Mouse (Mus musculus) gastrocnemius, adult 2 months (tissue): ENCODE data around the gene Nr6a1. TPM values are rescaled to one million over a fixed set of nuclear protein-coding genes. Genes with fewer than 3 reads are reported as not detected.

Source experiments
- DNase-seq: peaks from one replicate; pipeline ENCODE4 v3.0.0; 2022
- H3K27ac ChIP-seq: fragments of 200-600 bp; 2 replicates; pipeline ENCODE4 v1.8.1; 2022; ENCODE audit warnings: mild to moderate bottlenecking
- H3K4me3 ChIP-seq: fragments of 200-600 bp; 2 replicates; pipeline ENCODE4 v1.8.1; 2022; ENCODE audit warnings: mild to moderate bottlenecking, moderate library complexity
- CTCF ChIP-seq: fragments of 200-600 bp; IDR thresholded peaks from 2 replicates; pipeline ENCODE4 v1.8.1; 2022; ENCODE audit warnings: antibody characterized with exemption, mild to moderate bottlenecking, moderate library complexity
- intact Hi-C: fragments of 180-260 bp; cut with DNase I; formaldehyde crosslinking; loops from one replicate; pipeline ENCODE4 v1.15.1; 2025
- total RNA-seq, 2 experiments: library from RNA; stranded (reverse); gene quantifications; 2 replicates each; pipeline ENCODE4 v1.2.3; 2021

The Nr6a1 gene
- total RNA-seq, 2 experiments from 2014 or later, result 3.4 to 4.8 TPM

DNA sequence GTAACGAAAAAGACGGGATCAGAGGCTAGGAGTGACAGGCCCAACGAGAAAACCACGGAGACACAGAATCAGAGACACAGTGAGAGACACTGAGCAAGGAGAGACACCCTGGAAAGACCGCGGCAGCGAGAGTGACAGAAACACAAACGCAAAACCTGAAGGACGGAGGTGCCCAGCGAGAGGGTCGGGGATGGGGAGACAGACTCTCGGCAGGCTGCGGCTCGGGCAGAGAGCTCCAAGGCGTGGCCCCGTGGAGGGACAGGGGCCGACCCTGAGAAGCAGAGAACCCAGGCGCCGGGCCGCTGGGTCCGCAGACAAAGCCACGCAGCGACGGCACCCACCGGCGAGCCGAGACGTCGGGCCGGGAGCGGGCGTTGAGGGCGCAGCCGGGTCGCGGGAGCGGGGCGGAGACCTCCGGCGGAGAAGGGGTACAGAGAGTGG is 216.0 kb downstream of the Nr6a1 start:
- peak overlapping the region; percentile 50 for H3K4me3 ChIP-seq
- no peak overlapping the region for H3K27ac ChIP-seq
- intact Hi-C loops, result no loop called here
- no peak for DNase-seq
- TF ChIP-seq CTCF, result no peak

- H3K4me3 ChIP-seq, result peak overlapping the region; percentile 41
- intact Hi-C loops, result no loop called here
- DNase-seq, result peak; percentile 31
- no peak overlapping the region for H3K27ac ChIP-seq
- TF ChIP-seq CTCF, result no peak
Observed at GRCm38 (mm10) chr2:38710304-38711241, 216.9 kb downstream of the Nr6a1 start.

DNA sequence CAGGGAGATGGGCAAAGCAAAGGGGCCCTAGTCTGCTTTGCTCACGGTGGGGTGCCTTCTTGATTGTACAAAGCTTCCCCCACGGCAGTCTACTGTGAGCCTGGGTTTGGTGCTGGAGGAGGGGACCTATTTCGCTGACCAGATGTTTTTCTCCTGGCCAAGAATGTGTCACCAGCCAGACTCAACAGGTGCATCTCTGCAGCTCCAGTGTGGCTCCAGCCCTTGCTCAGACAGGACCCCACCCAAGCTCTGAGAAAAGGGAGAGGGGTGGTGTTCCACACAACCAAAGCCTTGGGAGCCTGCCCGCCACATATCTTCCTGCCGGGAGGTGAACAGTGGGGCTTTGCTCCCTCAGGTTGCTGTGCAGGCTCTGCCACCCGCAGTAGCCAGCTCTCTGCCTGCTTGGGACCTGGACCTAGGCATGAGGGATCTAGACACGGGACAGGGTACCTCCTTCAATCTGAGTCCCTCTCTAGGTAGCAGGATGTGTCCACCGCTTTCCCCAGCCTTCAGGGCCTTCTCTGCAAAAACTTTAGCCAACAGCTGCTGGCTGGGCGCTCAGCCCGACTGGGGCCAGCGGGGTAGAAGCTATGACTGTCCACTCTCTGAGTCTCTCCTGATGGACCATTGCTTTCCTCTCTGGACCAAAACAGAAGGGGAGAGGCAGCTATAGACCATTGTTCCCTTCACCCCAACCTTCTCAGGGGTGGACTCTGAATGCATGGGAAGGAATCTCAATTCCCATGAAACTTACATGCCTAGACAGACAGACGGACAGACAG is 218.4 kb downstream of the Nr6a1 start:
- Histone ChIP-seq H3K4me3 (no peak overlapping the region), H3K27ac (no peak overlapping the region)
- no peak for DNase-seq
- intact Hi-C loops, result no loop called here
- TF ChIP-seq CTCF, result no peak

- H3K4me3 ChIP-seq, result peak overlapping the region; percentile 11; the same call in 1 of the 2 replicates
- TF ChIP-seq CTCF, result no peak
- intact Hi-C loops, result no loop called here
- H3K27ac ChIP-seq, result no peak overlapping the region
- DNase-seq, result no peak
Observed at GRCm38 (mm10) chr2:38706661-38707060, 220.8 kb downstream of the Nr6a1 start.

GRCm38 (mm10) chr2:38705036-38705435 is 222.5 kb downstream of the Nr6a1 start:
- intact Hi-C loops, result no loop called here
- no peak for DNase-seq
- no peak for TF ChIP-seq CTCF
- Histone ChIP-seq H3K27ac (no peak overlapping the region), H3K4me3 (no peak overlapping the region)

- DNase-seq, result no peak
- intact Hi-C loops, result no loop called here
- no peak for TF ChIP-seq CTCF
- Histone ChIP-seq H3K4me3 (no peak overlapping the region), H3K27ac (no peak overlapping the region)
Observed at GRCm38 (mm10) chr2:38704336-38704735, 223.2 kb downstream of the Nr6a1 start.

GRCm38 (mm10) chr2:38700177-38700576 is 227.3 kb downstream of the Nr6a1 start:
- peak; percentile 5; the same call in 1 of the 2 replicates for TF ChIP-seq CTCF
- Histone ChIP-seq H3K4me3 (no peak overlapping the region), H3K27ac (no peak overlapping the region)
- intact Hi-C loops, result no loop called here
- no peak for DNase-seq

DNA sequence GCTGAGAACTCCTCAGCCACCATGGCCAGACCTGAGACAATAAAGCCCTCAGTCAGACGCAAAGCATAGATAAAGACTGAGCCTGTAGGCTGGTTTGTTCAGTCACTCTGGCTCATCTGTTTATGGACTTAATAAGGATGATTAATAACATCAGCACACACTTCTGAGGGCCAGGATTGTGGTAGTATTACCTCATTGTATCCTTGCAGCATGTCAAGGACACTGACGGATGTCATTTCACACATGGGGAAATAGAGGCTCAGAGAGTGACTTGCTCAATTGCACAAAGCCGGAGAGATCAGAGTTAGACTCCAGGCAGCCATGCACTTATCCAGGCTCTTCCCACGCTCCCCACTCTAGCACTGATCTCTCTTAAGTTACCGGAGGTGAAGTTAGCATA is 228.9 kb downstream of the Nr6a1 start:
- Histone ChIP-seq H3K4me3 (no peak overlapping the region), H3K27ac (no peak overlapping the region)
- no peak for DNase-seq
- TF ChIP-seq CTCF, result no peak
- intact Hi-C loops, result no loop called here

DNA sequence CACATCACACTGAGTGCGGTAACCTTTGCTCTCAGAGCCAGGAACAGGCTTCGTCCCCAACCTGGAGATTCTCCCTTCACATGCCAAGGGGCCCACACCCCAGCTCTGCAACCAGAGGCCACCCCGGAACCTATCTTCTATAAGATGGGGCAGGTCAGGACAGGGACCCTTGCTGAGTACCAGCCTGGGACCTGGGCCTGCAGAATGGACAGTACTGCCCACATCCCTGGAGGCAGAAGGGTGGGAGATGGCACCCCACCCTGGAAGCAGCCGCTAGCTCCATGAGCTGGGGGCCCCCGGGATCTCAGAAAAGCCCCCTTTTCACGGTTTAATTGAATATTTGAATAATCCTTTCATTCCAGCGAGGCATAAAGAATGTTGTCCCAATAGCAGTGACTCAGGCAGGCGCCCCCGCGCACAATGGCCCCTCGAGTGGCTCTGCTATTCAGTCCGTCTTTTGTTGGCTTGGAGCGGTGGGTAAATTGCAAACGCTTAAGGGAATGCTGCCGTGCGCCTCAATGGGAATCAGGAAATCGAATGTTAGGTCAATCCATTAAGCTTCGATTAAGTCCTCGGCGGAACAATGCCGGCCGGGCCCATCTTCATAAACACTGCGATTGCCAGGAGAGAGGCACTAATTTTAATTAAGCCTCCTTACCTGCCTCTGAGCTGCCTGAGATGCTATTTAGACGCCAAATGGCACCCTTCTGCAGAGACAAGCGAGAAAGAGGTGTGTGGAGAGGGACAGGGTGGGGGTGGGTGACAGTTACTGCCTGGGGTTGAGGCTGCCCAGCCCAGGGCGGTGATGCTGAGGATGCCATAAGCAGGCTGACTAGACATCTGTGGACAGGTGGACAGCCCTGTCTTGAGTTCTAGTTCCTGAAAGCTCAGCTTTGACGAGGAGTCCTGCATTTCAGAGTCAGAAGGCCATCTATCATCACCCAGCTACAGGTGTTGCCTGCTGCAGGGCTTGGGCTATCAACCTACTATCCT is 230.1 kb downstream of the Nr6a1 start:
- H3K4me3 ChIP-seq, result no peak overlapping the region
- DNase-seq, result no peak
- no peak for TF ChIP-seq CTCF
- intact Hi-C loops, result no loop called here
- no peak overlapping the region for H3K27ac ChIP-seq

DNA sequence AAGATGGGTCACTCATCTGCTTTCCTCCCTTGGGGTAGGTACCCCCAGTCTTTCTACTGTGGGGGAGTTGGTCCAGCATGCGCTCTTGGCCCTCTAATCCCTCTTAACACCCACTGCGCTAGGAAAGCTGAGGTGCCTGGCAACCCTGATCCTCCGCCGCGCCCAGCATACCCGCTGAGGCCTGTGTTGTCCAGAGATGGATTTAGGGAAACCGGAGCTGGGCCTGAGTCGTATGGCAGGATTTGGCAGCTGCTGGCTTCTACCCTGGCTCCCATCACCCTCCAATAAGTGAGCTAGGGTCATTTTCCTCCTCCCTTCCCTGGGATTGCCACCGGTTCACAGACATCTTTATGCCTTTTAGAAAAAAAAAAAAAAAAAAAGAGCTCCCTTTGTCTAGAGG is 231.7 kb downstream of the Nr6a1 start:
- intact Hi-C loops, result no loop called here
- no peak for DNase-seq
- no peak for TF ChIP-seq CTCF
- Histone ChIP-seq H3K27ac (no peak overlapping the region), H3K4me3 (no peak overlapping the region)

- no peak overlapping the region for H3K27ac ChIP-seq
- intact Hi-C loops, result no loop called here
Observed at GRCm38 (mm10) chr2:38691542-38691941, 235.9 kb downstream of the Nr6a1 start.

DNA sequence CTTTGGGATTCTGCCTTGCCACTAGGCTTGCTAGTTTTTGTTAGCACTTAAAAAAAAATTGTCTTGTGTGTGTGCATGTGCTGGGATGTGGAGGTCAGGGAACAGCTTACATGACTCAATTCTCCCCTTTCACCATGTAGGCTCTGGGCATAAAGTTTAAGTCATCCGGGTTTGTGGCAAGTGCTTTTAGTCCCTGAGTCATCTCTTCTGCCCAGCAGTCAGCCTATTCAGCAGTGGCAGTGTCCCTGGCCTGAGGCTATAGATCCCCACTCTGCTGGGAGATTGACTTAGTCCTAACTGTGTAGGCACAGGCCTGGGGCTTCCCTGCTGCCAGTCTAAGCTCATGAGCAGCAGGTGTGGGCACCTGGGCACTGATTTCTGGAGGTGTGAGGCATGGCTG is 237.6 kb downstream of the Nr6a1 start:
- intact Hi-C loops, result no loop called here
- no peak for DNase-seq
- TF ChIP-seq CTCF, result no peak
- Histone ChIP-seq H3K4me3 (no peak overlapping the region), H3K27ac (no peak overlapping the region)

More at GRCm38 (mm10) chr2:38691542-38691941, 235.9 kb downstream of the Nr6a1 start:
- no peak overlapping the region for H3K4me3 ChIP-seq
- peak; percentile 42 for DNase-seq
- TF ChIP-seq CTCF, result peak; percentile 56
